Mouse (Mus musculus) intestine, postnatal 0 days (tissue): Measurements from ENCODE around the gene Sipa1l2. TPM values are rescaled to one million over a fixed set of nuclear protein-coding genes. Genes with fewer than 3 reads are reported as not detected.

Source experiments
- ATAC-seq: fragments of 200-750 bp; cut with Nextera tagmentation; 2 replicates; pipeline ENCODE4 v1.8.0; 2017; ENCODE audit warnings: mild to moderate bottlenecking, moderate TSS enrichment, moderate library complexity
- H3K27ac ChIP-seq: fragments of 300-500 bp; sonication (generic); 2 replicates; pipeline ENCODE4 v1.5.1; 2014; ENCODE audit warnings: mild to moderate bottlenecking, low read depth, low read length, moderate library complexity
- H3K27me3 ChIP-seq: fragments of 300-500 bp; sonication (generic); replicated peaks from 2 replicates; pipeline ENCODE4 v1.6.1; 2014; ENCODE audit warnings: low read length, mixed read lengths; ENCODE audit not compliant: control insufficient read depth, insufficient read depth
- H3K36me3 ChIP-seq: fragments of 300-500 bp; sonication (generic); 2 replicates; pipeline ENCODE4 v1.6.1; 2014; ENCODE audit warnings: mild to moderate bottlenecking, moderate library complexity; ENCODE audit not compliant: control insufficient read depth, insufficient read depth
- H3K4me1 ChIP-seq: fragments of 300-500 bp; sonication (generic); replicated peaks from 2 replicates; pipeline ENCODE4 v1.6.1; 2014; ENCODE audit warnings: antibody characterized with exemption, low read length, mixed read lengths; ENCODE audit not compliant: control insufficient read depth, insufficient read depth
- H3K4me2 ChIP-seq: fragments of 300-500 bp; sonication (generic); replicated peaks from 2 replicates; pipeline ENCODE4 v1.6.1; 2014; ENCODE audit warnings: low read depth, mild to moderate bottlenecking, moderate library complexity
- H3K4me3 ChIP-seq: fragments of 300-500 bp; sonication (generic); 2 replicates; pipeline ENCODE4 v1.5.1; 2014; ENCODE audit warnings: low read depth, low read length
- H3K9ac ChIP-seq: fragments of 300-500 bp; sonication (generic); 2 replicates; pipeline ENCODE4 v1.6.1; 2014; ENCODE audit warnings: mild to moderate bottlenecking, low read depth, low read length
- H3K9me3 ChIP-seq: fragments of 300-500 bp; sonication (generic); 2 replicates; pipeline ENCODE4 v1.6.1; 2016; ENCODE audit warnings: mixed run types; ENCODE audit not compliant: control insufficient read depth
- CTCF ChIP-seq: sonication (generic); IDR thresholded peaks from 2 replicates; pipeline ENCODE4 v1.5.1; 2016; ENCODE audit warnings: low read depth, mild to moderate bottlenecking, control low read depth, antibody characterized with exemption, moderate library complexity
- WGBS: fragments of 180-500 bp; shearing (Covaris S2); extraction: QIAGEN DNeasy Blood & Tissue Kit; methylation state at CpG from one replicate; pipeline ENCODE4 v1.1.7; 2014; 5-methylcytosine and 5-hydroxymethylcytosine counted together
- polyA plus RNA-seq: library from polyadenylated mRNA; unstranded; fragments of >200 nt; fragmentation: Nextera tagmentation; extraction: Ambion mirVana; gene quantifications from 2 replicates; pipeline ENCODE4 v1.2.1, GENCODE M21; 2015

The Sipa1l2 gene
- polyA plus RNA-seq, 1 experiment from 2014 or later = 4.5 TPM

GRCm38 (mm10) chr8:125513242-125513866, 56.3 kb downstream of the Sipa1l2 start:
- Histone ChIP-seq H3K27ac (no peak overlapping the region), H3K36me3 (0 out of 2 replicates have a peak, but pooled peaks cover 3% of the 10 kb centered on the region), H3K9me3 (no peaks in the 10 kb centered on the region), H3K4me3 (no peak overlapping the region), H3K4me1 (peaks cover 6% of the 10 kb centered on the region; the same call in 1 of the 2 replicates), H3K4me2 (no peak overlapping the region), H3K9ac (no peak overlapping the region), H3K27me3 (no peaks in the 10 kb centered on the region)
- WGBS = 63% methylated on average over 5 of the region's 5 CpGs
- ATAC-seq = no peak
- no peak for TF ChIP-seq CTCF

GRCm38 (mm10) chr8:125512561-125512960, 57.0 kb downstream of the Sipa1l2 start:
- no peak for ATAC-seq
- Histone ChIP-seq H3K4me3 (no peak overlapping the region), H3K27ac (no peak overlapping the region), H3K36me3 (0 out of 2 replicates have a peak, but pooled peaks cover 3% of the 10 kb centered on the region), H3K9ac (no peak overlapping the region), H3K27me3 (no peaks in the 10 kb centered on the region), H3K4me2 (no peak overlapping the region), H3K4me1 (peaks cover 6% of the 10 kb centered on the region; the same call in 1 of the 2 replicates), H3K9me3 (no peaks in the 10 kb centered on the region)
- no peak for TF ChIP-seq CTCF
- WGBS = 89% methylated on average over 1 of the region's 1 CpGs

DNA sequence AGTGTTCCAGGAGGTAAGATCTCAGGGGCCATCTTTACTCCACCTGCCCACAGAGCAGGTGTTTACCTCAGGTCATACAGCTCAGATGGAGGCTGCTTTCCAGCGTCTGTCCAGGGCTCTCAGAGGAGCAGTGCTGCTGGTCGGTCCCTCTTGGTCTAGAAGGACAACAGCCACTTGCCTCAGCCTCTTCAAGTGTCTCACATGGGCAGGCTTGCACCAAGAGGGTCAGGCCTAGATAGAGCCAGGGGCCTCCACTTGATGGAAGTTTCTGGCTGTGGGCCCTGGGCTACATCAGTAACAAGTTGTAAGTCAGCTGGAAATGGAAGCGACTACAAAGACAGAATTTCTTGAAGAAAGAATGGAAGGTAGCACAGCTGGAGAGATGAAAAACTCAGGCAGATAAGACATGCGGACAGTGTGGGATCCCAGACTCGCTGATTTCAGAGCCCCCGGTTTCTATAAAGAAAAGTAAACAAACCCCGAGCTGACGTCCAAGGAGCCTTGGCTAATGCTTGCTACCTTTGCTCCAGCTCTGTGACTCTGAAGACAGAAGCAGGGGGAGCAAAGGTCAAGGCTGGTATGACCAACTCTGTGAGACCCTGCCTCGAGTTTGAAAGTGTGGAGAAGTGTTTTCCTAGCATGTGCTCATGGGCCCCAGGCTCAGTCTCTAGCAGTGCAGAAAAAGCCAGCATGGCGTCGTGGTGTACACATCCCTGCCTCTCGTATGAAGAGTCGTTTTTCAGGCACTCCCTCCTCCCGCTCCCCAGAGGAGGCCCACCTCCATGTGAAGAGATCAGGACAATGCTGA, 58.5 kb downstream of the Sipa1l2 start:
- ATAC-seq = peak; percentile 19; the same call in 1 of the 2 replicates
- no peak for TF ChIP-seq CTCF
- Histone ChIP-seq H3K36me3 (peaks cover 3% of the 10 kb centered on the region; the same call in 1 of the 2 replicates), H3K4me2 (no peak overlapping the region), H3K4me3 (no peak overlapping the region), H3K27me3 (no peaks in the 10 kb centered on the region), H3K27ac (no peak overlapping the region), H3K9me3 (no peaks in the 10 kb centered on the region), H3K9ac (no peak overlapping the region), H3K4me1 (peaks cover 3% of the 10 kb centered on the region; the same call in 1 of the 2 replicates)
- 37% methylated on average over 14 of the region's 14 CpGs for WGBS

GRCm38 (mm10) chr8:125509776-125510175, 59.8 kb downstream of the Sipa1l2 start:
- H3K9ac ChIP-seq = no peak overlapping the region
- no peaks in the 10 kb centered on the region for H3K27me3 ChIP-seq
- H3K9me3 ChIP-seq = no peaks in the 10 kb centered on the region
- peaks cover 3% of the 10 kb centered on the region; the same call in 1 of the 2 replicates for H3K36me3 ChIP-seq
- peaks cover 3% of the 10 kb centered on the region for H3K4me1 ChIP-seq
- TF ChIP-seq CTCF = no peak
- no peak overlapping the region for H3K4me2 ChIP-seq
- WGBS = 57% methylated on average over 4 of the region's 4 CpGs
- no peak overlapping the region for H3K27ac ChIP-seq
- no peak overlapping the region for H3K4me3 ChIP-seq
- no peak for ATAC-seq

DNA sequence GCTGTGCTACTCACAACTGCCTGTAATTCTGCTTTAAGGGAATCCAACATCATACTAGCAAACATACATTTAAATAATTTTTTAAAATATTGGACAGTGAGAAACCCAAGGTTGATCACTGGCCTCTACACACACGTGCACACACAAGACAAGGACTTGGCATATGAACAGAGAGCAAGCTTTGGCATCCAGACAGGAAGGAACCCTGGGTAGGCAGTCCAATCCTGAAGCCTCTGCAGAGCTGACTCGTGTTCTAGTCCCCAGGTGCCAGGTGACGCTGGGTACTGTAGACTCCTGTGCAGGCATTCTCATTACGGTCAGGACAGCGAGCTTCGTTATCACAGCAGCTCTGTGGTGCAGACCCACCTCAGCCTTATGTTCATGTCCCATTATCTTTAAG, 60.4 kb downstream of the Sipa1l2 start:
- Histone ChIP-seq H3K4me1 (peaks cover 3% of the 10 kb centered on the region), H3K27me3 (no peaks in the 10 kb centered on the region), H3K9me3 (no peaks in the 10 kb centered on the region), H3K9ac (no peak overlapping the region), H3K4me3 (no peak overlapping the region), H3K36me3 (peaks cover 3% of the 10 kb centered on the region; the same call in 1 of the 2 replicates), H3K27ac (no peak overlapping the region), H3K4me2 (no peak overlapping the region)
- TF ChIP-seq CTCF = no peak
- ATAC-seq = no peak
- 86% methylated on average over 6 of the region's 6 CpGs for WGBS

GRCm38 (mm10) chr8:125507291-125507690, 62.3 kb downstream of the Sipa1l2 start:
- Histone ChIP-seq H3K4me1 (peaks cover 3% of the 10 kb centered on the region), H3K9me3 (no peaks in the 10 kb centered on the region), H3K36me3 (peaks cover 3% of the 10 kb centered on the region; the same call in 1 of the 2 replicates), H3K27ac (no peak overlapping the region), H3K4me2 (no peak overlapping the region), H3K27me3 (no peaks in the 10 kb centered on the region), H3K4me3 (no peak overlapping the region), H3K9ac (no peak overlapping the region)
- no peak for TF ChIP-seq CTCF
- 75% methylated on average over 8 of the region's 8 CpGs for WGBS
- ATAC-seq = no peak
